Mouse (Mus musculus) heart, adult 2 months (tissue): ENCODE results near the gene Fbxo2. TPM values are rescaled to one million over a fixed set of nuclear protein-coding genes. Genes with fewer than 3 reads are reported as not detected.

Experiments used
- DNase-seq, 2 experiments: peaks; one replicate each; pipeline ENCODE4 v3.0.0; 2021
- H3K27ac ChIP-seq: fragments of 200-600 bp; 2 replicates; pipeline ENCODE4 v1.8.1; 2022
- H3K27me3 ChIP-seq: fragments of 200-500 bp; 2 replicates; pipeline ENCODE4 v1.6.1; 2012; ENCODE audit warnings: mild to moderate bottlenecking, low read length, inconsistent platforms, mixed read lengths; ENCODE audit not compliant: control insufficient read depth, insufficient read depth
- H3K36me3 ChIP-seq: fragments of 200-500 bp; 2 replicates; pipeline ENCODE4 v1.6.1; 2012; ENCODE audit warnings: low read length, inconsistent platforms; ENCODE audit not compliant: control insufficient read depth, insufficient read depth
- H3K4me1 ChIP-seq: fragments of 200-500 bp; 2 replicates; pipeline ENCODE4 v1.6.1; 2011; ENCODE audit warnings: low read length; ENCODE audit not compliant: control insufficient read depth, insufficient read depth
- H3K4me3 ChIP-seq: fragments of 200-600 bp; 2 replicates; pipeline ENCODE4 v1.8.1; 2022
- H3K79me2 ChIP-seq: fragments of 200-500 bp; replicated peaks from 2 replicates; pipeline ENCODE4 v1.6.1; 2012; ENCODE audit warnings: mild to moderate bottlenecking, inconsistent platforms, low read length, moderate library complexity, mixed read lengths; ENCODE audit not compliant: control insufficient read depth, insufficient read depth
- H3K9ac ChIP-seq: fragments of 200-500 bp; 2 replicates; pipeline ENCODE4 v1.6.1; 2012; ENCODE audit warnings: low read depth, mild to moderate bottlenecking, control low read depth, inconsistent platforms, low read length, mixed read lengths
- CTCF ChIP-seq: fragments of 200-600 bp; IDR thresholded peaks from 2 replicates; pipeline ENCODE4 v1.8.1; 2022; ENCODE audit warnings: antibody characterized with exemption, mild to moderate bottlenecking, moderate library complexity
- EP300 ChIP-seq: fragments of 200-500 bp; IDR thresholded peaks from 2 replicates; pipeline ENCODE4 v1.6.1; 2011; ENCODE audit warnings: low read depth, low read length, control low read depth; ENCODE audit not compliant: insufficient read depth
- POLR2A ChIP-seq: fragments of 200-500 bp; IDR thresholded peaks from 2 replicates; pipeline ENCODE4 v1.6.1; 2011; ENCODE audit warnings: mild to moderate bottlenecking, low read depth, low read length, control low read depth; ENCODE audit not compliant: insufficient read depth
- WGBS: fragments of 180-500 bp; shearing (Covaris S2); methylation state at CpG from one replicate; pipeline ENCODE4 v1.1.7; 2018; 5-methylcytosine and 5-hydroxymethylcytosine counted together
- intact Hi-C: fragments of 180-260 bp; cut with DNase I; formaldehyde crosslinking; loops from one replicate; pipeline ENCODE4 v1.15.1; 2025
- polyA plus RNA-seq: library from polyadenylated mRNA; depleted of rRNA; stranded (reverse); fragments of >200 nt; gene quantifications from 2 replicates; pipeline ENCODE4 v1.2.3, GENCODE M21; 2012
- total RNA-seq, 2 experiments: library from RNA; stranded (reverse); gene quantifications; 2 replicates each; pipeline ENCODE4 v1.2.3; 2021

Fbxo2 gene
- total and polyA plus RNA-seq, 3 experiments, result 0.31 to 0.47 TPM; not detected in 1

GRCm38 (mm10) chr4:148128672-148129071 is 31.7 kb upstream of the Fbxo2 start:
- DNase-seq, result no peak
- no peak overlapping the region for H3K4me3 ChIP-seq
- WGBS, result 58% methylated on average over 2 of the region's 2 CpGs
- H3K9ac ChIP-seq, result no peak overlapping the region
- intact Hi-C loops, result no loop called here
- H3K4me1 ChIP-seq, result no peaks in the 10 kb centered on the region
- H3K36me3 ChIP-seq, result no peaks in the 10 kb centered on the region
- no peak overlapping the region for H3K27ac ChIP-seq
- H3K79me2 ChIP-seq, result no peaks in the 10 kb centered on the region
- no peak for TF ChIP-seq POLR2A
- TF ChIP-seq CTCF, result no peak
- no peak for TF ChIP-seq EP300
- peaks cover 14% of the 10 kb centered on the region for H3K27me3 ChIP-seq

GRCm38 (mm10) chr4:148130133-148130532 is 30.3 kb upstream of the Fbxo2 start, which contains the start of gene Mad2l2:
TSS of gene Mad2l2 (plus strand) at chr4:148130384.
- H3K36me3 ChIP-seq, result no peaks in the 10 kb centered on the region
- intact Hi-C loops, result no loop called here
- no peak within 1 kb of the TSS for H3K27ac ChIP-seq
- WGBS, result 3% methylated on average over 18 of the region's 18 CpGs
- H3K4me1 ChIP-seq, result no peaks in the 10 kb centered on the region
- H3K4me3 ChIP-seq, result 0 out of 2 replicates have a peak within 1 kb of the TSS, but pooled peaks have one; percentile 6
- peaks cover 14% of the 10 kb centered on the region for H3K27me3 ChIP-seq
- DNase-seq, result no peak
- no peak within 1 kb of the TSS for H3K9ac ChIP-seq
- TF ChIP-seq EP300 (no peak), POLR2A (no peak), CTCF (no peak)
- H3K79me2 ChIP-seq, result no peaks in the 10 kb centered on the region

- Histone ChIP-seq H3K9ac (no peak within 1 kb of the TSS), H3K4me3 (0 out of 2 replicates have a peak within 1 kb of the TSS, but pooled peaks have one; percentile 6), H3K4me1 (no peaks in the 10 kb centered on the region), H3K27me3 (peaks cover 14% of the 10 kb centered on the region), H3K79me2 (no peaks in the 10 kb centered on the region), H3K36me3 (no peaks in the 10 kb centered on the region), H3K27ac (no peak within 1 kb of the TSS)
- 1% methylated on average over 79 of the region's 87 CpGs for WGBS
- intact Hi-C loops, result no loop called here
- DNase-seq, result no peak
- TF ChIP-seq EP300 (no peak), CTCF (no peak), POLR2A (no peak)
Measured at GRCm38 (mm10) chr4:148130561-148131413, 29.6 kb upstream of the Fbxo2 start, which contains the start of gene Draxin. TSS of gene Draxin (minus strand) at chr4:148130698.

- no peaks in the 10 kb centered on the region for H3K36me3 ChIP-seq
- H3K9ac ChIP-seq, result no peak overlapping the region
- DNase-seq, result no peak
- no peak for TF ChIP-seq EP300
- TF ChIP-seq POLR2A, result no peak
- no peak for TF ChIP-seq CTCF
- no peaks in the 10 kb centered on the region for H3K4me1 ChIP-seq
- H3K79me2 ChIP-seq, result no peaks in the 10 kb centered on the region
- no peak overlapping the region for H3K4me3 ChIP-seq
- intact Hi-C loops, result no loop called here
- WGBS, result 3% methylated on average over 21 of the region's 21 CpGs
- peaks cover 14% of the 10 kb centered on the region for H3K27me3 ChIP-seq
- no peak overlapping the region for H3K27ac ChIP-seq
Measured at GRCm38 (mm10) chr4:148131497-148132081, 28.8 kb upstream of the Fbxo2 start.

- no peak for DNase-seq
- intact Hi-C loops, result no loop called here
- no peaks in the 10 kb centered on the region for H3K79me2 ChIP-seq
- H3K4me1 ChIP-seq, result no peaks in the 10 kb centered on the region; the same call in 1 of the 2 replicates
- H3K4me3 ChIP-seq, result no peak overlapping the region
- WGBS, result 69% methylated on average over 8 of the region's 8 CpGs
- TF ChIP-seq CTCF, result no peak
- no peak for TF ChIP-seq POLR2A
- no peak for TF ChIP-seq EP300
- peaks cover 11% of the 10 kb centered on the region for H3K27me3 ChIP-seq
- H3K27ac ChIP-seq, result no peak overlapping the region
- no peak overlapping the region for H3K9ac ChIP-seq
- no peaks in the 10 kb centered on the region for H3K36me3 ChIP-seq
Measured at GRCm38 (mm10) chr4:148134988-148135387, 25.4 kb upstream of the Fbxo2 start.

GRCm38 (mm10) chr4:148137503-148137902 is 22.9 kb upstream of the Fbxo2 start:
- intact Hi-C loops, result no loop called here
- H3K4me3 ChIP-seq, result no peak overlapping the region
- no peak overlapping the region for H3K27ac ChIP-seq
- WGBS, result 65% methylated on average over 8 of the region's 8 CpGs
- no peak overlapping the region for H3K9ac ChIP-seq
- no peaks in the 10 kb centered on the region for H3K27me3 ChIP-seq
- no peaks in the 10 kb centered on the region for H3K79me2 ChIP-seq
- no peak for DNase-seq
- no peaks in the 10 kb centered on the region; the same call in 1 of the 2 replicates for H3K4me1 ChIP-seq
- H3K36me3 ChIP-seq, result no peaks in the 10 kb centered on the region
- TF ChIP-seq EP300, result no peak
- TF ChIP-seq POLR2A, result no peak
- TF ChIP-seq CTCF, result no peak
